Mouse (Mus musculus) heart, adult 10 weeks (tissue): ENCODE measurements around the gene Cttn. TPM values are rescaled to one million over a fixed set of nuclear protein-coding genes. Genes with fewer than 3 reads are reported as not detected.

Experiments
- polyA plus RNA-seq: library from polyadenylated mRNA; stranded (reverse); fragments of 350-450 nt; fragmentation: Illumina TruSeq; extraction: RNeasy Lipid Tissue Mini Kit (QIAGEN cat#74804); gene quantifications from one replicate; pipeline ENCODE4 v1.2.3, GENCODE M21; 2014; ENCODE audit warnings: low read depth, low replicate concordance

Gene Cttn
- 46.0 TPM for polyA plus RNA-seq

GRCm38 (mm10) chr7:144470545-144471059, at the start of gene Cttn:
Gene Cttn, minus strand, starts transcription at chr7:144471009.

Other genes with a start within 250 kb of the Cttn start
- 44.1 TPM for gene Ppfia1, start 82.7 kb upstream of the Cttn start, polyA plus RNA-seq
- gene Fadd, start 111.5 kb upstream of the Cttn start, polyA plus RNA-seq = 7.6 TPM